Mouse (Mus musculus) forebrain, embryonic 11.5 days (tissue): ENCODE data around the gene Dnajb4. TPM values are rescaled to one million over a fixed set of nuclear protein-coding genes. Genes with fewer than 3 reads are reported as not detected.
"Not testable (repeated sequence)": the region's sequence is repeated elsewhere in the genome, so short reads cannot be mapped to it uniquely, and the experiment has no call there.

Experiments
- ATAC-seq: fragments of 200-750 bp; cut with Nextera tagmentation; replicated peaks from 2 replicates; pipeline ENCODE4 v1.8.0; 2017; ENCODE audit warnings: moderate TSS enrichment; ENCODE audit not compliant: low FRiP score
- DNase-seq: peaks from one replicate; pipeline ENCODE4 v3.0.0-alpha.2; 2017; ENCODE audit warnings: low spot score
- H3K27ac ChIP-seq: fragments of 300-500 bp; sonication (generic); 2 replicates; pipeline ENCODE4 v1.5.1; 2014; ENCODE audit warnings: low read depth, low read length
- H3K27me3 ChIP-seq: fragments of 300-500 bp; sonication (generic); 2 replicates; pipeline ENCODE4 v1.6.1; 2014; ENCODE audit warnings: mild to moderate bottlenecking, low read length, mixed read lengths; ENCODE audit not compliant: control insufficient read depth, insufficient read depth
- H3K36me3 ChIP-seq: fragments of 300-500 bp; sonication (generic); 2 replicates; pipeline ENCODE4 v1.6.1; 2014; ENCODE audit warnings: mild to moderate bottlenecking, low read length, moderate library complexity, mixed read lengths; ENCODE audit not compliant: control insufficient read depth, insufficient read depth
- H3K4me1 ChIP-seq: fragments of 300-500 bp; sonication (generic); replicated peaks from 2 replicates; pipeline ENCODE4 v1.6.1; 2014; ENCODE audit warnings: low read length, mixed read lengths; ENCODE audit not compliant: control insufficient read depth, insufficient read depth
- H3K4me2 ChIP-seq: fragments of 300-500 bp; sonication (generic); 2 replicates; pipeline ENCODE4 v1.6.1; 2014; ENCODE audit warnings: low read depth, mild to moderate bottlenecking, low read length, moderate library complexity, mixed read lengths; ENCODE audit not compliant: severe bottlenecking
- H3K4me3 ChIP-seq: fragments of 300-500 bp; sonication (generic); 2 replicates; pipeline ENCODE4 v1.5.1; 2014; ENCODE audit warnings: low read depth, low read length
- H3K9ac ChIP-seq: fragments of 300-500 bp; sonication (generic); 2 replicates; pipeline ENCODE4 v1.6.1; 2014; ENCODE audit warnings: low read length
- H3K9me3 ChIP-seq: fragments of 300-500 bp; sonication (generic); 2 replicates; pipeline ENCODE4 v1.6.1; 2016; ENCODE audit warnings: low read length, mixed read lengths; ENCODE audit not compliant: control insufficient read depth
- WGBS: fragments of 180-500 bp; shearing (Covaris S2); extraction: QIAGEN DNeasy Blood & Tissue Kit; methylation state at CpG from one replicate; pipeline ENCODE4 v1.1.7; 2014; 5-methylcytosine and 5-hydroxymethylcytosine counted together
- polyA plus RNA-seq: library from polyadenylated mRNA; unstranded; fragments of >200 nt; fragmentation: Nextera tagmentation; extraction: Ambion mirVana; gene quantifications from 2 replicates; pipeline ENCODE4 v1.2.1, GENCODE M21; 2014

The Dnajb4 gene
- 25.2 and 28.2 TPM in 2 replicates for polyA plus RNA-seq

GRCm38 (mm10) chr3:152209967-152210634, at the start of gene Dnajb4, which contains the start of gene Fubp1:
Dnajb4 (minus strand) TSS chr3:152210302.
Fubp1 (plus strand) TSS chr3:152210422.
- H3K4me2 ChIP-seq, result peak within 1 kb of the TSS; percentile 77
- H3K4me3 ChIP-seq, result peak within 1 kb of the TSS; percentile 97
- peak within 1 kb of the TSS; percentile 99 for H3K27ac ChIP-seq
- no peaks in the 10 kb centered on the region; the same call in 1 of the 2 replicates for H3K36me3 ChIP-seq
- ATAC-seq (peak; percentile 96), DNase-seq (peak; percentile 100)
- H3K9me3 ChIP-seq, result no peaks in the 10 kb centered on the region
- H3K9ac ChIP-seq, result peak within 1 kb of the TSS; percentile 100
- H3K27me3 ChIP-seq, result no peaks in the 10 kb centered on the region
- H3K4me1 ChIP-seq, result peaks cover 12% of the 10 kb centered on the region; the same call in 1 of the 2 replicates
- WGBS, result under 1% methylated on average over 82 of the region's 85 CpGs

DNA sequence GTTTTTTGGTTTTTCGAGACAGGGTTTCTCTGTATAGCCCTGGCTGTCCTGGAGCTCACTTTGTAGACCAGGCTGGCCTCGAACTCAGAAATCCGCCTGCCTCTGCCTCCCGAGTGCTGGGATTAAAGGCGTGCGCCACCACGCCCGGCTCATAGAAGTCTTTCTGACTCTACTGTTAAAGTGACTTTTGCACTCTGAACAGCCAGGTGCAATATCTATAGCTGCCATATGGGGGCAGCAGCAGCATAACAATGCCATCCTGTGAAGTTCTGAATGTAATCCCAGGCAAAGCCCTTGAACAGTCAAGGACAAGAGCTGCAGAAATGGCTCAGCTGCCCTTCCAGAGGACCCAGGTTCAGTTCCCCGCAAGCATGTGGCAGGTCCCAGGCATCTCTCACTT, 49.3 kb upstream of the Dnajb4 start:
- not testable (repeated sequence) for H3K27me3 ChIP-seq, H3K27ac ChIP-seq, H3K4me3 ChIP-seq, H3K9me3 ChIP-seq, H3K36me3 ChIP-seq, H3K4me1 ChIP-seq, H3K9ac ChIP-seq, H3K4me2 ChIP-seq
- WGBS, result 41% methylated on average over 7 of the region's 9 CpGs
- peak; percentile 71 for ATAC-seq
- DNase-seq, result peak; percentile 82

DNA sequence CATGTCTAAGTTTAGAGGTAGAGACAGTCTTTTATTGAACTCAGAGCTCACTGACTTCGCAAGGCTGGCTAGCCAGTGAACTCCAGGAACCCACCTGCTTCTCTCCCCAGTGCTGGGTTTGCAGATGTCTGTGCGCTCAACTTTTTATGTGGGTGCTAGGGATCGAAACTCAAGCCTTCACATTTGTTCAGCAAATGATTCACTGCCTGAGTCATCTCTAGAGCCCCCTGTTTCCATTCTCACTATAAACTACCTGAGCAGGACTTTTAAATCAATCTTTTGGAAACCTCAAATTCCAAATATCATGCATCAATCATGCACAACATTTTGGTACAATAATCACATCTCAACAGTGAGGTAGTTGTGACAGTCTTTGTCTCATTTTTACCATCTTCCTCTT, 47.4 kb upstream of the Dnajb4 start:
- DNase-seq, result no peak
- no peaks in the 10 kb centered on the region for H3K9me3 ChIP-seq
- no peaks in the 10 kb centered on the region; the same call in 1 of the 2 replicates for H3K27me3 ChIP-seq
- no peak overlapping the region for H3K9ac ChIP-seq
- no peak for ATAC-seq
- no peak overlapping the region for H3K4me3 ChIP-seq
- no peak overlapping the region for H3K4me2 ChIP-seq
- peaks cover 7% of the 10 kb centered on the region; the same call in 1 of the 2 replicates for H3K4me1 ChIP-seq
- no peak overlapping the region for H3K27ac ChIP-seq
- 95% methylated on average over 3 of the region's 3 CpGs for WGBS
- no peaks in the 10 kb centered on the region for H3K36me3 ChIP-seq

- Histone ChIP-seq H3K4me2 (no peak overlapping the region), H3K27ac (no peak overlapping the region), H3K4me1 (no peaks in the 10 kb centered on the region), H3K9me3 (no peaks in the 10 kb centered on the region), H3K4me3 (no peak overlapping the region), H3K9ac (no peak overlapping the region), H3K36me3 (no peaks in the 10 kb centered on the region), H3K27me3 (no peaks in the 10 kb centered on the region)
- ATAC-seq, result no peak
- no peak for DNase-seq
- 90% methylated on average over 1 of the region's 1 CpGs for WGBS
These were observed 40.4 kb upstream of the Dnajb4 start for GRCm38 (mm10) chr3:152250487-152250886.

GRCm38 (mm10) chr3:152247708-152248107, 37.6 kb upstream of the Dnajb4 start:
- no peak overlapping the region for H3K4me2 ChIP-seq
- no peak for ATAC-seq

DNA sequence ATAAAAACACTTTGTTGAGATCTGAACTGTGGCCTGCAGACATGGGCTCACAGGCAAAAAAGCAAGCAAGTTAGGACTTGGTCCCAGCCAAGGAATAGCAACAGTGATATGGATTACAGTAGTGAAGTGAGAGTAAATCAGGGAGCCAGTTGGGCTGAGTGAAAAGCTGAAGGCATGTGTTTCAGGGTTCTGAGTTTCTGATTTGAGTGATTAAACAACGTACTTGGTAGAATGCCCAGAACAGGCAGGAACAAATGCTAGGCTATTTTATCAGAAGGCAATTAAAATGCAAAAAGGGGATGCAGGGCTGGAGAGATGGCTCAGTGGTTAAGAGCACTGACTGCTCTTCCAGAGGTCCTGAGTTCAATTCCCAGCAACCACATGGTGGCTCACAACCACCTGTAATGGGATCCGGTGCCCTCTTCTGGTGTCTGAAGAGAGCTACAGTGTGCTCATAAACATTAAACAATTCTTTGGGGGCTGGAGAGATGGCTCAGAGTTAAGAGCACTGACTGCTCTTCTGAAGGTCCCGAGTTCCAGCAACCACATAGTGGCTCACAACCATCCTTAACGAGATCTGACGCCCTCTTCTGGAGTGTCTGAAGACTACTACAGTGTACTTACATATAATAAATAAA, 35.3 kb upstream of the Dnajb4 start:
- H3K9me3 ChIP-seq, result no peaks in the 10 kb centered on the region
- no peak overlapping the region for H3K27ac ChIP-seq
- no peaks in the 10 kb centered on the region for H3K27me3 ChIP-seq
- no peak overlapping the region for H3K4me2 ChIP-seq
- 77% methylated on average over 5 of the region's 5 CpGs for WGBS
- no peaks in the 10 kb centered on the region for H3K36me3 ChIP-seq
- H3K4me1 ChIP-seq, result no peaks in the 10 kb centered on the region
- H3K9ac ChIP-seq, result no peak overlapping the region
- H3K4me3 ChIP-seq, result no peak overlapping the region
- DNase-seq (no peak), ATAC-seq (0 out of 2 replicates have a peak, but pooled peaks have one; percentile 29)

More at GRCm38 (mm10) chr3:152247708-152248107, 37.6 kb upstream of the Dnajb4 start:
- H3K9me3 ChIP-seq, result no peaks in the 10 kb centered on the region
- H3K4me3 ChIP-seq, result no peak overlapping the region
- H3K27me3 ChIP-seq, result no peaks in the 10 kb centered on the region
- H3K9ac ChIP-seq, result no peak overlapping the region
- DNase-seq, result no peak
- H3K36me3 ChIP-seq, result no peaks in the 10 kb centered on the region
- WGBS, result 90% methylated on average over 12 of the region's 12 CpGs
- no peaks in the 10 kb centered on the region for H3K4me1 ChIP-seq
- H3K27ac ChIP-seq, result no peak overlapping the region

GRCm38 (mm10) chr3:152243304-152243703, 33.2 kb upstream of the Dnajb4 start:
- no peak overlapping the region for H3K4me3 ChIP-seq
- ATAC-seq (no peak), DNase-seq (no peak)
- H3K4me1 ChIP-seq, result no peaks in the 10 kb centered on the region
- H3K27me3 ChIP-seq, result no peaks in the 10 kb centered on the region
- H3K27ac ChIP-seq, result no peak overlapping the region
- WGBS, result 79% methylated on average over 4 of the region's 4 CpGs
- no peaks in the 10 kb centered on the region; the same call in 1 of the 2 replicates for H3K36me3 ChIP-seq
- H3K9ac ChIP-seq, result no peak overlapping the region
- H3K9me3 ChIP-seq, result no peaks in the 10 kb centered on the region
- H3K4me2 ChIP-seq, result no peak overlapping the region

DNA sequence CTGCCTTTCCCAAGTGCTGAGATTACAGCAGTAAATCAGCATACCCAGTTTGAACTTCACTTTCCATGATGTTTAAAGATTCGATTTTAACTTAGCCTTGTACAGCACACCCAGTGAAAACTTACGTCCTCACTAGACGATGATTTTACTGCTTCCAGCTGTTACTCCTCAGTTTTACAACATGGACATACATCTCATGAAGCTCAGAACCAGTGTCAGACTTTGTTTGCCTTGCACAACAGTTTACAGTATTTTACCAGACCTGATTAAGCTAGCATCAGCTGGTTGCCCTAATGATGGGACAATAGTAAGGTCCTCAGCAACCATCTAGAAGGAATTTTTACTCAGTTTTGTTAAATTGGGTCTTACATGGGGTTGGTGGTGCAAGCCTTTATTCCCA, 31.0 kb upstream of the Dnajb4 start:
- no peak overlapping the region for H3K4me3 ChIP-seq
- no peak for DNase-seq
- H3K27ac ChIP-seq, result no peak overlapping the region
- WGBS, result 87% methylated on average over 3 of the region's 3 CpGs
- no peaks in the 10 kb centered on the region for H3K27me3 ChIP-seq
- H3K36me3 ChIP-seq, result peaks cover 3% of the 10 kb centered on the region; the same call in 1 of the 2 replicates
- no peaks in the 10 kb centered on the region for H3K9me3 ChIP-seq
- ATAC-seq, result no peak
- H3K9ac ChIP-seq, result no peak overlapping the region
- no peaks in the 10 kb centered on the region for H3K4me1 ChIP-seq
- H3K4me2 ChIP-seq, result no peak overlapping the region
